ENCODE assay signal across 13 mouse cellular contexts in the genomic region with DNA sequence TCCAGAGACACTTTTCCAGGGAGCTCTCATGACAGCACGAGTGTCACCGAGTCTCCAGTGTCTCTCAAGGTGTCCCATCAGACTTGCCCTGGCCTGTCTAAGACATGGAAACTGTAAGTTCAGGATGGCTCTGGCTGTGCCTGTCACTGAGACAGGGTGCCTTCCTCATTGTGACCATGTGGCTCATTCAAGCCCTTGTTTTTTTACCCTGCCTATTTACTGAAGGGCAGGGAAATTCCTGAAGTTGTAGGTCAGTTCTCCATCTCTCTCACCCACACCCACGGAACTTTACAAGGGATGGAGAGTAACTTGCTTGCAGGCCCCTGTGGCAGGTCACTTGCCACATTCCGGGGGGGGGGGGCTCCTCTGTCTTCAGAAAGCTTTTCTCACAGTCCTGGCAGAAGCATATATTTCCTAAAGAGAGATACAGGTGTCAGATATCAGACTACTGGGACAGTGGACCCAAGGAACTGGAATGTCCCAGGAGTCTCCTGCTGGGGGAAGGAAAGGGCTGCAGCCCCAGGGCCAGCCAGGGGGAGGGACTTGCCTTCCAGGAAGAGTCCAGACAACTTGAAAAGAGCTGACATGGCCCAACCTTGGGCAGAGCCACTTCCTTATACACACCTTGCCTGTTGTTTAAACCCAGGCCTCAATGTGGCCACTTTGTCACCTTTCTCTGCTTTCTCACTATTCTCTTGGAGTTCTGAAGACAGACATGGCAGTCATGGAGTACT. TPM values are rescaled to one million over a fixed set of nuclear protein-coding genes. Genes with fewer than 3 reads are reported as not detected.
DNase-seq lines count a peak whose midpoint lies in the region; ATAC-seq and TF ChIP-seq lines count a peak whose summit lies in the region.
"Had no signal": no experiment of that assay in that cellular context is flagged by ENCODE, and none has a peak within 500 bp of the region (broad histone marks: within the 10 kb centered on the region; RNA-seq: fewer than 3 reads in every experiment).

No protein-coding gene starts in this region.

- no peaks in the 10 kb centered on the region for H3K27me3 ChIP-seq in heart, postnatal 0 days (ENCODE audit: control insufficient read depth, insufficient read depth, low read length)
- no peaks in the 10 kb centered on the region for H3K27me3 ChIP-seq in intestine, embryonic 16.5 days (replicated peaks; ENCODE audit: control insufficient read depth, insufficient read depth, low read length)
- no peaks in the 10 kb centered on the region for H3K27me3 ChIP-seq in megakaryocyte, embryonic 14.5 days (replicated peaks)
- H3K27me3 ChIP-seq: kidney, embryonic 15.5 days; midbrain, embryonic 15.5 days had no signal

- WGBS in heart, postnatal 0 days: 36% methylated on average over 4 of the region's 4 CpGs
- 47% methylated on average over 4 of the region's 4 CpGs for WGBS in intestine, embryonic 16.5 days

- TF ChIP-seq EP300 in heart, postnatal 0 days (IDR thresholded peaks at IDR 0.05; ENCODE audit: low read depth): no peak

- 0 out of 2 replicates have a peak overlapping the region, but pooled peaks have one; percentile 23 for H3K27ac ChIP-seq in heart, postnatal 0 days (ENCODE audit: low read depth)
- H3K27ac ChIP-seq in ES-E14 (ENCODE audit: insufficient read depth, low read depth, low read length, poor library complexity, severe bottlenecking): peak overlapping the region; percentile 76
- H3K27ac ChIP-seq in intestine, embryonic 16.5 days (ENCODE audit: low read length): no peak overlapping the region
- H3K27ac ChIP-seq: kidney, embryonic 15.5 days; midbrain, embryonic 15.5 days had no signal

- ATAC-seq in heart, postnatal 0 days (ENCODE audit: insufficient read depth, low read depth): 0 out of 2 replicates have a peak, but pooled peaks have one; percentile 15
- ATAC-seq in intestine, embryonic 16.5 days: peak; percentile 54
- ATAC-seq: midbrain, embryonic 15.5 days had no signal

- H3K36me3 ChIP-seq in heart, postnatal 0 days (replicated peaks; ENCODE audit: control insufficient read depth, insufficient read depth, low read length): no peaks in the 10 kb centered on the region
- H3K36me3 ChIP-seq in ES-E14 (ENCODE audit: control insufficient read depth, insufficient read depth, low read length, poor library complexity, severe bottlenecking): no peaks in the 10 kb centered on the region
- H3K36me3 ChIP-seq in intestine, embryonic 16.5 days (ENCODE audit: control insufficient read depth, insufficient read depth, low read length): no peaks in the 10 kb centered on the region
- H3K36me3 ChIP-seq in megakaryocyte, embryonic 14.5 days (replicated peaks; ENCODE audit: low read length): peaks cover 44% of the 10 kb centered on the region
- H3K36me3 ChIP-seq: kidney, embryonic 15.5 days; midbrain, embryonic 15.5 days had no signal

- H3K9me3 ChIP-seq in heart, postnatal 0 days (replicated peaks; ENCODE audit: control insufficient read depth, low read length): no peaks in the 10 kb centered on the region
- no peaks in the 10 kb centered on the region for H3K9me3 ChIP-seq in ES-E14 (ENCODE audit: control insufficient read depth, insufficient read depth, low read depth, low read length)
- no peaks in the 10 kb centered on the region for H3K9me3 ChIP-seq in intestine, embryonic 16.5 days (ENCODE audit: control insufficient read depth, low read length)
- no peaks in the 10 kb centered on the region for H3K9me3 ChIP-seq in megakaryocyte, embryonic 14.5 days
- H3K9me3 ChIP-seq: kidney, embryonic 15.5 days; midbrain, embryonic 15.5 days had no signal

- DNase-seq in heart, postnatal 0 days (ENCODE audit: low spot score): no peak
- DNase-seq in heart, adult 11 months: no peak
- no peak for DNase-seq in ES-E14 (ENCODE audit: low read depth, low spot score)
- no peak for DNase-seq in urinary bladder, postnatal 4 days (ENCODE audit: low spot score in 2 of 2)
- DNase-seq in ovary, adult 18-20 months (ENCODE audit: low spot score): no peak
- DNase-seq in T-cell, adult 2 months (ENCODE audit: low spot score): no peak
- DNase-seq: cerebellum, postnatal 36 days had no signal

- TF ChIP-seq CTCF in heart, postnatal 0 days (IDR thresholded peaks at IDR 0.05; ENCODE audit: low read depth): no peak

- peaks cover 17% of the 10 kb centered on the region for H3K4me1 ChIP-seq in heart, postnatal 0 days (ENCODE audit: control insufficient read depth, insufficient read depth)
- H3K4me1 ChIP-seq in ES-E14 (ENCODE audit: control insufficient read depth in 2 of 2, insufficient read depth in 2 of 2, low read length in 2 of 2, poor library complexity in 1 of 2): peaks cover 7 to 48% of the 10 kb centered on the region in 2 experiments; a peak in 3 of 4 replicates
- H3K4me1 ChIP-seq in intestine, embryonic 16.5 days (ENCODE audit: control insufficient read depth, insufficient read depth, low read length): peaks cover 40% of the 10 kb centered on the region
- peaks cover 94% of the 10 kb centered on the region for H3K4me1 ChIP-seq in megakaryocyte, embryonic 14.5 days

- no peak overlapping the region for H3K4me2 ChIP-seq in heart, postnatal 0 days (ENCODE audit: low read depth, low read length)
- H3K4me2 ChIP-seq in intestine, embryonic 16.5 days (ENCODE audit: low read depth, low read length): no peak overlapping the region
- H3K4me2 ChIP-seq: kidney, embryonic 15.5 days; midbrain, embryonic 15.5 days had no signal

- no peak overlapping the region for H3K9ac ChIP-seq in heart, postnatal 0 days (replicated peaks; ENCODE audit: low read depth, low read length)
- H3K9ac ChIP-seq in ES-E14 (ENCODE audit: insufficient read depth, low read depth, low read length, poor library complexity, severe bottlenecking): no peak overlapping the region; the same call in 1 of the 2 replicates
- H3K9ac ChIP-seq in intestine, embryonic 16.5 days (ENCODE audit: low read depth, low read length): no peak overlapping the region
- H3K9ac ChIP-seq: kidney, embryonic 15.5 days; midbrain, embryonic 15.5 days had no signal

- H3K4me3 ChIP-seq in heart, postnatal 0 days (ENCODE audit: low read depth, low read length): no peak overlapping the region
- H3K4me3 ChIP-seq in ES-E14 (ENCODE audit: insufficient read depth in 1 of 2, low read depth in 1 of 2, low read length in 2 of 2, poor library complexity in 1 of 2, severe bottlenecking in 1 of 2): no peak overlapping the region
- no peak overlapping the region for H3K4me3 ChIP-seq in intestine, embryonic 16.5 days (ENCODE audit: low read length)
- H3K4me3 ChIP-seq in megakaryocyte, embryonic 14.5 days (replicated peaks): peak overlapping the region; percentile 87
- H3K4me3 ChIP-seq: kidney, embryonic 15.5 days; midbrain, embryonic 15.5 days had no signal

- in situ Hi-C loops in ES-E14 (cut with MboI; ENCODE audit: low sequenced_read_pairs in 2 of 2, unreplicated experiment in 2 of 2): no loop called here

TF ChIP-seq in ES-E14, 5 proteins besides CTCF, POLR2A, EP300 and RAD21:
- 0 out of 2 replicates have a peak, but pooled peaks have one; percentile 33 for TF ChIP-seq MAFK (IDR thresholded peaks at IDR 0.05; ENCODE audit: insufficient read depth, low read depth, low read length)
- no peak for TF ChIP-seq HCFC1 (IDR thresholded peaks at IDR 0.05; ENCODE audit: borderline replicate concordance, insufficient read depth, low read length)

RNA-seq across cellular contexts. Expression of gene Glipr2, which starts 7.9 kb away (rescaled TPM):
- total RNA-seq in heart, postnatal 0 days (2014; rRNA removed; ENCODE audit: low replicate concordance): 35.8 and 39.2 TPM in 2 replicates
- polyA plus RNA-seq in heart, postnatal 0 days (2015; fragmentation: Nextera tagmentation; extraction: Ambion mirVana): 27.3 and 28.4 TPM in 2 replicates
- 52.3 and 93.2 TPM in 2 replicates for total RNA-seq in ES-E14 (2012; rRNA removed)
- polyA plus RNA-seq in intestine, embryonic 16.5 days (2015; fragmentation: Nextera tagmentation; extraction: Ambion mirVana): 69.4 and 78.5 TPM in 2 replicates
- polyA plus RNA-seq in megakaryocyte, embryonic 14.5 days (2012; ENCODE audit: insufficient read depth, low replicate concordance): 6.5 and 32.0 TPM in 2 replicates

RNA-seq across cellular contexts. Expression of gene Ccin, which starts 18.2 kb away (rescaled TPM):
- not detected in 2 replicates for total RNA-seq in heart, postnatal 0 days (2014; rRNA removed; ENCODE audit: low replicate concordance)
- polyA plus RNA-seq in heart, postnatal 0 days (2015; fragmentation: Nextera tagmentation; extraction: Ambion mirVana): not detected in 2 replicates
- 0.80 and 1.1 TPM in 2 replicates for total RNA-seq in ES-E14 (2012; rRNA removed)
- not detected in 2 replicates for polyA plus RNA-seq in intestine, embryonic 16.5 days (2015; fragmentation: Nextera tagmentation; extraction: Ambion mirVana)
- polyA plus RNA-seq in megakaryocyte, embryonic 14.5 days (2012; ENCODE audit: insufficient read depth, low replicate concordance): not detected in 2 replicates
- total RNA-seq: heart, adult 8-10 months; left cerebral cortex, postnatal 25 days had no signal
- polyA plus RNA-seq: kidney, embryonic 15.5 days; midbrain, embryonic 15.5 days had no signal

RNA-seq across cellular contexts. Expression of gene Clta, which starts 39.1 kb away (rescaled TPM):
- 128 and 168 TPM in 2 replicates for total RNA-seq in heart, postnatal 0 days (2014; rRNA removed; ENCODE audit: low replicate concordance)
- polyA plus RNA-seq in heart, postnatal 0 days (2015; fragmentation: Nextera tagmentation; extraction: Ambion mirVana): 106 and 112 TPM in 2 replicates
- 261 and 373 TPM in 2 replicates for total RNA-seq in ES-E14 (2012; rRNA removed)
- 241 and 256 TPM in 2 replicates for polyA plus RNA-seq in intestine, embryonic 16.5 days (2015; fragmentation: Nextera tagmentation; extraction: Ambion mirVana)
- polyA plus RNA-seq in megakaryocyte, embryonic 14.5 days (2012; ENCODE audit: insufficient read depth, low replicate concordance): 132 and 432 TPM in 2 replicates
